Mouse (Mus musculus) heart, embryonic 16.5 days (tissue): ENCODE data around the gene Lhfp. TPM values are rescaled to one million over a fixed set of nuclear protein-coding genes. Genes with fewer than 3 reads are reported as not detected.

Experiments
- ATAC-seq: fragments of 200-750 bp; cut with Nextera tagmentation; replicated peaks from 2 replicates; pipeline ENCODE4 v1.8.0; 2017; ENCODE audit warnings: moderate number of reproducible peaks; ENCODE audit not compliant: insufficient read depth, low FRiP score; ENCODE audit errors: extremely low read depth
- H3K27ac ChIP-seq: fragments of 300-500 bp; sonication (generic); 2 replicates; pipeline ENCODE4 v1.5.1; 2014; ENCODE audit warnings: mild to moderate bottlenecking, low read length, control low read depth, moderate library complexity
- H3K27me3 ChIP-seq: fragments of 300-500 bp; sonication (generic); 2 replicates; pipeline ENCODE4 v1.6.1; 2014; ENCODE audit warnings: low read length, mixed read lengths; ENCODE audit not compliant: control insufficient read depth, insufficient read depth
- H3K36me3 ChIP-seq: fragments of 300-500 bp; sonication (generic); 2 replicates; pipeline ENCODE4 v1.6.1; 2014; ENCODE audit not compliant: control insufficient read depth, insufficient read depth
- H3K4me1 ChIP-seq: fragments of 300-500 bp; sonication (generic); 2 replicates; pipeline ENCODE4 v1.6.1; 2014; ENCODE audit warnings: low read length, mixed read lengths; ENCODE audit not compliant: control insufficient read depth, insufficient read depth
- H3K4me2 ChIP-seq: fragments of 300-500 bp; sonication (generic); 2 replicates; pipeline ENCODE4 v1.6.1; 2014; ENCODE audit warnings: low read depth, mild to moderate bottlenecking, control low read depth, low read length
- H3K4me3 ChIP-seq: fragments of 300-500 bp; sonication (generic); 2 replicates; pipeline ENCODE4 v1.5.1; 2014; ENCODE audit warnings: mild to moderate bottlenecking, control low read depth, low read length
- H3K9ac ChIP-seq: fragments of 300-500 bp; sonication (generic); 2 replicates; pipeline ENCODE4 v1.6.1; 2014; ENCODE audit warnings: low read length, control low read depth
- H3K9me3 ChIP-seq: fragments of 300-500 bp; sonication (generic); replicated peaks from 2 replicates; pipeline ENCODE4 v1.6.1; 2016; ENCODE audit warnings: low read length; ENCODE audit not compliant: control insufficient read depth
- WGBS: fragments of 180-500 bp; shearing (Covaris S2); extraction: QIAGEN DNeasy Blood & Tissue Kit; methylation state at CpG from one replicate; pipeline ENCODE4 v1.1.7; 2014; 5-methylcytosine and 5-hydroxymethylcytosine counted together
- polyA plus RNA-seq: library from polyadenylated mRNA; unstranded; fragments of >200 nt; fragmentation: Nextera tagmentation; extraction: Ambion mirVana; gene quantifications from 2 replicates; pipeline ENCODE4 v1.2.1, GENCODE M21; 2015

Gene Lhfp
- polyA plus RNA-seq, 1 experiment from 2014 or later: 104 TPM

GRCm38 (mm10) chr3:53046371-53046770, 5.0 kb downstream of the Lhfp start:
- H3K27ac ChIP-seq: peak overlapping the region; percentile 31; the same call in 1 of the 2 replicates

GRCm38 (mm10) chr3:53052385-53052784, 11.1 kb downstream of the Lhfp start:
- Histone ChIP-seq H3K36me3 (no peaks in the 10 kb centered on the region), H3K27me3 (no peaks in the 10 kb centered on the region), H3K9ac (no peak overlapping the region), H3K4me2 (no peak overlapping the region), H3K4me3 (no peak overlapping the region), H3K9me3 (no peaks in the 10 kb centered on the region), H3K27ac (peak overlapping the region; percentile 6; the same call in 1 of the 2 replicates), H3K4me1 (peaks cover 35% of the 10 kb centered on the region)
- ATAC-seq: no peak
- WGBS: 51% methylated on average over 8 of the region's 8 CpGs

More at GRCm38 (mm10) chr3:53046371-53046770, 5.0 kb downstream of the Lhfp start:
- Histone ChIP-seq H3K9me3 (no peaks in the 10 kb centered on the region), H3K4me2 (peak overlapping the region; percentile 34; the same call in 1 of the 2 replicates), H3K4me3 (0 out of 2 replicates have a peak overlapping the region, but pooled peaks have one; percentile 10), H3K4me1 (peaks cover 31% of the 10 kb centered on the region), H3K36me3 (peaks cover 3% of the 10 kb centered on the region; the same call in 1 of the 2 replicates), H3K9ac (no peak overlapping the region), H3K27me3 (no peaks in the 10 kb centered on the region)
- 46% methylated on average over 6 of the region's 6 CpGs for WGBS
- no peak for ATAC-seq

GRCm38 (mm10) chr3:53056430-53056829, 15.1 kb downstream of the Lhfp start:
- ATAC-seq: no peak
- H3K9me3 ChIP-seq: no peaks in the 10 kb centered on the region
- H3K36me3 ChIP-seq: no peaks in the 10 kb centered on the region
- H3K4me2 ChIP-seq: no peak overlapping the region
- H3K27me3 ChIP-seq: no peaks in the 10 kb centered on the region
- no peak overlapping the region for H3K27ac ChIP-seq
- H3K4me1 ChIP-seq: peaks cover 59% of the 10 kb centered on the region
- H3K9ac ChIP-seq: no peak overlapping the region
- H3K4me3 ChIP-seq: no peak overlapping the region
- WGBS: 67% methylated on average over 10 of the region's 10 CpGs

GRCm38 (mm10) chr3:53059959-53060358, 18.6 kb downstream of the Lhfp start:
- no peak; the same call in 1 of the 2 replicates for ATAC-seq
- no peaks in the 10 kb centered on the region for H3K9me3 ChIP-seq
- H3K27me3 ChIP-seq: no peaks in the 10 kb centered on the region
- H3K4me2 ChIP-seq: peak overlapping the region; percentile 13
- no peaks in the 10 kb centered on the region for H3K36me3 ChIP-seq
- H3K4me1 ChIP-seq: peaks cover 69% of the 10 kb centered on the region
- peak overlapping the region; percentile 82 for H3K27ac ChIP-seq
- H3K9ac ChIP-seq: peak overlapping the region; percentile 26; the same call in 1 of the 2 replicates
- 21% methylated on average over 2 of the region's 2 CpGs for WGBS
- H3K4me3 ChIP-seq: no peak overlapping the region

GRCm38 (mm10) chr3:53063423-53064147, 22.3 kb downstream of the Lhfp start:
- 23% methylated on average over 13 of the region's 13 CpGs for WGBS
- Histone ChIP-seq H3K27ac (peak overlapping the region; percentile 77), H3K4me3 (peak overlapping the region; percentile 2), H3K4me1 (peaks cover 60% of the 10 kb centered on the region), H3K36me3 (peaks cover 5% of the 10 kb centered on the region; the same call in 1 of the 2 replicates), H3K9ac (peak overlapping the region; percentile 30; the same call in 1 of the 2 replicates), H3K27me3 (no peaks in the 10 kb centered on the region), H3K9me3 (0 out of 2 replicates have a peak, but pooled peaks cover 4% of the 10 kb centered on the region), H3K4me2 (peak overlapping the region; percentile 50)
- ATAC-seq: peak; percentile 17; the same call in 1 of the 2 replicates

- no peaks in the 10 kb centered on the region for H3K27me3 ChIP-seq
- peaks cover 48% of the 10 kb centered on the region for H3K4me1 ChIP-seq
- H3K36me3 ChIP-seq: peaks cover 5% of the 10 kb centered on the region; the same call in 1 of the 2 replicates
- no peak overlapping the region for H3K4me3 ChIP-seq
- WGBS: 72% methylated on average over 13 of the region's 13 CpGs
- H3K27ac ChIP-seq: 0 out of 2 replicates have a peak overlapping the region, but pooled peaks have one; percentile 3
- 0 out of 2 replicates have a peak, but pooled peaks cover 4% of the 10 kb centered on the region for H3K9me3 ChIP-seq
- H3K9ac ChIP-seq: no peak overlapping the region
- no peak overlapping the region for H3K4me2 ChIP-seq
- no peak for ATAC-seq
These were observed 24.2 kb downstream of the Lhfp start for GRCm38 (mm10) chr3:53065267-53066094.

- 66% methylated on average over 4 of the region's 4 CpGs for WGBS
- H3K27ac ChIP-seq: 0 out of 2 replicates have a peak overlapping the region, but pooled peaks have one; percentile 3
- no peak overlapping the region for H3K4me3 ChIP-seq
- peaks cover 43% of the 10 kb centered on the region for H3K4me1 ChIP-seq
- ATAC-seq: no peak
- no peak overlapping the region for H3K9ac ChIP-seq
- H3K9me3 ChIP-seq: 0 out of 2 replicates have a peak, but pooled peaks cover 4% of the 10 kb centered on the region
- peaks cover 5% of the 10 kb centered on the region; the same call in 1 of the 2 replicates for H3K36me3 ChIP-seq
- no peaks in the 10 kb centered on the region for H3K27me3 ChIP-seq
- no peak overlapping the region for H3K4me2 ChIP-seq
These were observed 24.7 kb downstream of the Lhfp start for GRCm38 (mm10) chr3:53066095-53066372.

GRCm38 (mm10) chr3:53068399-53068798, 27.1 kb downstream of the Lhfp start:
- Histone ChIP-seq H3K4me2 (no peak overlapping the region), H3K9ac (no peak overlapping the region), H3K27me3 (no peaks in the 10 kb centered on the region), H3K4me1 (peaks cover 46% of the 10 kb centered on the region), H3K4me3 (no peak overlapping the region), H3K27ac (no peak overlapping the region), H3K9me3 (0 out of 2 replicates have a peak, but pooled peaks cover 4% of the 10 kb centered on the region), H3K36me3 (peaks cover 5% of the 10 kb centered on the region; the same call in 1 of the 2 replicates)
- ATAC-seq: no peak
- WGBS: 40% methylated on average over 5 of the region's 5 CpGs
